Mouse (Mus musculus) brain, embryonic 14.5 days (tissue): ENCODE results near the gene Mthfs. TPM values are rescaled to one million over a fixed set of nuclear protein-coding genes. Genes with fewer than 3 reads are reported as not detected.
"Not testable (repeated sequence)": the region's sequence is repeated elsewhere in the genome, so short reads cannot be mapped to it uniquely, and the experiment has no call there.

Experiments
- DNase-seq: peaks from one replicate; pipeline ENCODE4 v3.0.0-alpha.2; 2011; ENCODE audit warnings: low read depth
- CTCF ChIP-seq: fragments of 200-500 bp; IDR thresholded peaks from 2 replicates; pipeline ENCODE4 v1.5.1; 2012; ENCODE audit warnings: inconsistent platforms, mild to moderate bottlenecking, moderate library complexity, borderline replicate concordance; ENCODE audit not compliant: insufficient read depth, insufficient read length; ENCODE audit errors: extremely low read depth
- POLR2A ChIP-seq: fragments of 200-500 bp; IDR thresholded peaks from 2 replicates; pipeline ENCODE4 v1.6.1; 2012; ENCODE audit warnings: mild to moderate bottlenecking, inconsistent platforms, borderline replicate concordance; ENCODE audit not compliant: poor library complexity, insufficient read depth, insufficient read length, severe bottlenecking; ENCODE audit errors: extremely low read depth
- polyA plus RNA-seq: library from polyadenylated mRNA; depleted of rRNA; stranded (reverse); fragments of >200 nt; gene quantifications from 2 replicates; pipeline ENCODE4 v1.2.3, GENCODE M21; 2012

The Mthfs gene
- polyA plus RNA-seq, 1 experiment = 8.7 TPM

DNA sequence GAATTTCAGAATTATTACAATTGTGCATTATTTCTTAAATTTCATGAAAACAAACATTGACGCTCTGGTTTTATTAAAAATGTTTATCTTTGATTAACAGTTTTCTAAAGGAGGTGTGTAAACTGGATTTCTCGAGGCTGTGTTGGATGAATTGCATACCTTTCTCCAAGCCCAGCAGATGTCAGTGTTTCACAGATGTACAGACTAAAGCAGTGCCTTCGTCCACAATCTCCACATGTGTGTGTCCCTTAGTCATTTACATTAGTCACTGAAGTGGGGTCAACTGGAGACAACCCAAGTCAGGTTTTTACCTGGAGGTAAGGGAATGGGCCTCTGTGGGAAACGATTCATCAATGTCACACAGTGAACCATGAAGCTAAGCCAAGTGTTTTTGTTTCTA is 15.6 kb downstream of the Mthfs start:
- peak; percentile 65 for DNase-seq
- TF ChIP-seq CTCF (peak; percentile 47; the same call in 1 of the 2 replicates), POLR2A (no peak)

DNA sequence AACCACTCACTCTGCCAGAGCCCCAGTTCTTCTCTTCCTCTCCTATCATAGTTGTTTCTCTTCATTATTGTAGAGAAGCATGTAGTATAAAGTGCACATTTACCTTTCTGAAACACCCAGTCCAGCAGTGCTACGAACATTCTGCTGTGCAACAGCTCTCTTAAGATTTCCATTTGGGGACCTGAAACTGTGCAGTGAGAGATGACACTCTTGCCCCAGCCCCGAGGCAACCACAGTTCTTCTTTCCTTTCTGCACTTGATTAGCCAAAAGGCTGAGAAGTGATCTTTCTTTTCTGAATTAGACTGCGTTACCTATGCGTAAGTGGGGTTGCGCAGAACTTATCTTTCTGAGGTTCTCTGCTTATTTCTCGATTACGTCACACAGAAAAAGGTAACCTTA is 17.6 kb downstream of the Mthfs start:
- DNase-seq = no peak
- TF ChIP-seq CTCF = no peak

DNA sequence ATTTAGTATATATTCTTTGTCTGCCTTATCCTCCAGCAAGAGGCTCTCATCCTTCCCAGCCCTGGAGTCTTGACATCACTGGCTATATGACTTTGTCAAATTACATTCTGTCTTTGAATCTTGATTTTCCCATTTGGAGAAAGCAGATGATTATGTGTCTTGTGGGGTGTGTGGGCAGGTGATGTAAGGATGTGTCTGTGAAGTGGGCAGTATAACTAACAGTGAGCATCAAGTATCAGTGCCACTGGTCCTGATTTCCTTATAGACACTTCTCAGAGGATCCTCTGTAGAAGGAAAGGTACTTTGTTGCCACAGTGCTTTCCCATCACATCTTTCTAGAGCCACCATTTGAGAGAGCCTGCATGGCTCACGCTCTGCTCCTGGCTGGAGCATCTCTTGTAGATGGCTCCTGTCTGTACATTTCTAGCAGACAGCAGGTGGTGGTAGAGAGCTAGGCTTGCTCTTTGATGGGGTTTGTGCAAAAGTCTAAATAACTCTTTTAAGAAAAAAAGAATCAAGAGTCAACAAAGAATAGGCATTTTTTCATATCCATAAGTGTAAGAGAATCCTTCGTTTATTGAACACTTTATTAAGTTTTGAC is 20.5 kb downstream of the Mthfs start:
- DNase-seq = not testable (repeated sequence)
- TF ChIP-seq CTCF = peak; percentile 35; the same call in 1 of the 2 replicates

DNA sequence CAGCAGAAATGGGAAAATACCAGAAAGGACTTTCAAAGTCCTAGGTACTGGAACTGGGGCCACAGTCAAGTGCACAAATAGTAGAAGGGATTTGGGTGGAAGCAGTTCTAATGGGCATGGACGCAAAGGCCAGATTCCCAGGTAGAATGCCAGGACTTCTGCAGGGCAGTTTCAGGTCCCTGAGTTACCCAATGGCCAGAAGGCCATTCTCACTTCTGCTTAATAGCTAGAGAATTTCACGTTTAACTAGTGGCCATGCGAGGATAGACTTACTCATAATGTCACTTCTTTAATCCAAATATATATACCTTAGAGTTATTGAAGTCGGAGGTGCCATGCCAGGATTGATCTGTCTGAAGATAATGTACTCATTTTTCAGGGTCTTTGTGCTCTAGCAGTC is 26.7 kb downstream of the Mthfs start:
- not testable (repeated sequence) for DNase-seq

DNA sequence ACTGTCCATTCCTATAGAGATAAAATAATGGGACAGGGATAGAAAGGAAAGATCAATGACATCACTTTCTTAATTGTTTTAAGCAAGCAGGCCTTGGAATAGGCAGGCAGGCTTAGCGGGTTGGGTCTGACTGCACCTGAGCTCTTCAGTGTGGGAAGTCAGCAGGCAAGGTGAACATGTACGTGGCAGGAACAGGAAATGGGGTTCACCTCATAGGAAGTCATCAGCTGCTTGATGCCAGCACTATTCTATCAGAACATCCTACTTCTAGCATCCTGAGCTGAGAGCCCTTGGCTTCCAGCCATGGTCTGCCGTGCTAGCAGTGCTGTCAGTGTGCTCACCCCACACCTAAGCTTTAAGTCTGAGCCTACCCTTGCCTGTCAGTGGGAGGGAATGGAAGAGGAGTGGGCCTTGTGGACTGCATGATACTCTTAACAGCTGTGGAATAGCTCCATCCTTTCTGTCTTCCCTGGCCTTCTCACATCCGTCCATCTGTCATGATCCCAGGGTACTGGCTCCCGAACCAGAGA is 28.6 kb downstream of the Mthfs start:
- not testable (repeated sequence) for DNase-seq

DNA sequence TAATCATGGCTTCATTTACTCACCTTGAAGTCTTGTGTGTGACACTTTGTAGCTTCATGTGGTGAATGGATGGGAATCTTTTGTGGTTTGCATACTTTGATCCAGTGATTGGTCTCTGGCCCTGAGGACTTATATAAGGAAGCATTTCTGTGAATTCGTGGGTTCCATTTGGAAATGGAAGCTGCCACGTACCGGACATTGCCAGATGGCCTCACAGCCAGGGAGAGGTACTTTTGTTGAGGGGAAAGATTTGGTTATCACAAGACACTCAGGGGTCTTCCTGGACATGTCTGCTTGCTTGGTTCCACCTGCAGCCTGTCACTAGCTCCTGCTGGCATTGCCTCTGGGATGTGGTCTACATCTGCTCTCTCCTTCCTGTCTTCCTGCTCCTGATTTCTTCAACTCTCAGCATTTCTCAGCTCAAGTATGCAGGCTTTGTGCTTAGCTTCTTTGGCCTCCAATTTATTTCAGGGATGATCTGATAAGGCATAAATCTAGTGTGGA is 30.1 kb downstream of the Mthfs start:
- not testable (repeated sequence) for DNase-seq

DNA sequence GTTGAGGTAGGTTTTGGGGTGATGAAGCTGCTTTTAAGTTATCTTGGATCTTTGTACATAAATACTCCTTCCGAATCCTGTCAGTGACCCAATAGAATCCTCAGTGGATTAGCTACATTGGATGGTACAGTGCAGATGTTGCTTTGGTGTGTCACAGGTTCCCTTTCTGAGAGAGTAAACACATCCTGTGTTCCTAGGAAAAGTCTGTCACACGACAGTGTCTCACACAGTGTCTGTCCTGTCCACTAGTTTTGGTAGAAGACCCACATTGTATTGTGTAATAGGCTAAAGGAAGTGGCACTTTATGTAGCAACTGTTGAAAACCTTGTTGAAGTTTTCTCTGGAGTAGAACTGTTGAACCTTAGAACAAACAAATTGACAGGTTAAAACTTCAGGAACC is 42.9 kb downstream of the Mthfs start:
- TF ChIP-seq POLR2A = no peak
- no peak for TF ChIP-seq CTCF

DNA sequence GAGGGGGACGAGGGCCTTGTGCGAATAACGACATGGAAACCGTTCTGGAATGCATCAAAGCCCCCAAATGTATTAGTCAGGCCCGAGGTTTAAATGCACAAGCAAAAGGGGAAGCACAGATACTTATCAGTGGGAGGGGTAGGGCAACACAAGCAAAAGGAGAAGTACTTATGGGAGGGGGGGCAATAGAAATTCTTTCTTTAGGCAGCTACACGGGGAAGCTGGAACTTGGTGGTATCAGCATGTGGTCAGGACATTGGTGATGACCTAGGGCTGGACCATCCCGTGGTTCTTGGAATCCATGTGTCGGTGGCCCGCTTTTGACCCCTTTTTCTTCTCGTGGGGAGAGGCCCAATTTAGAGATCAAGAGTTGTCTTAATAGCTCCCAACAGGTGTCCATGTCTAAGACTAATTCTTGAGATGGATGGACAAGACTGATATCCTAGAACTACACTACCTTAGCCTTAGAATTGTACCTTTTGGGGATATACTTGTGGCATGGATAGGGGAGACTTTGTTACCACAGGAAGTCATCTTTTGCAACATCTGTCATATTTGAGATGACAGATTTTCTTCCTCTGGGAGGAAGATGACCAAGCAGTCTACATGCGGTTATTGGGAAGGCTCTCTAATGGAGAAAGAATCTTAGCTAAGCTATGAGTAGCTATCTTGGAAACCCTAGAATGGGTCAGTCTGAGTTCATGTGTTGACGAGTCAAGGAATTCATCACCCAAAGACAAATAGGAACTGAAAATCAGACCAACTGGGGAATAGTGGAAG is 46.3 kb downstream of the Mthfs start:
- TF ChIP-seq CTCF (no peak), POLR2A (no peak)
- DNase-seq = no peak

More for the DNA sequence above, 42.9 kb downstream of the Mthfs start:
- no peak for DNase-seq

DNA sequence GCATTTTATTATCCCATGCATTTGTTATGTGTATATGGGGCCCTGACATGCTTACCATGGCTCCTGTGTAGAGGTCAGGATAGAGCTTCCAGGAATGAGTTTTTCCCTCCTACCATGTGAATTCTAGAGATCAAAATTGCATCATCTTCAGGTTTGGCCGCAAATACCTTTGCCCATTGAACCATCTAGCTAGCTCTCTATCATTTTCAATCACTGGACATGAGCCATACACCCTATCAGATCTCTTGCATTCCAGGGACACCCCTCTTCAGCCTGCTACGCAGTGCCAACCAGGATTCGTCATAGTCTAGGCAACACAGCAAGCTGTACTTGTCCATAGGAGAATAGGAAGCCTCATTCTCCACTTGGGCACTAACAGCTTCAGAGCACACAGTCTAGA is 53.5 kb downstream of the Mthfs start:
- TF ChIP-seq CTCF (no peak), POLR2A (no peak)
- no peak for DNase-seq

DNA sequence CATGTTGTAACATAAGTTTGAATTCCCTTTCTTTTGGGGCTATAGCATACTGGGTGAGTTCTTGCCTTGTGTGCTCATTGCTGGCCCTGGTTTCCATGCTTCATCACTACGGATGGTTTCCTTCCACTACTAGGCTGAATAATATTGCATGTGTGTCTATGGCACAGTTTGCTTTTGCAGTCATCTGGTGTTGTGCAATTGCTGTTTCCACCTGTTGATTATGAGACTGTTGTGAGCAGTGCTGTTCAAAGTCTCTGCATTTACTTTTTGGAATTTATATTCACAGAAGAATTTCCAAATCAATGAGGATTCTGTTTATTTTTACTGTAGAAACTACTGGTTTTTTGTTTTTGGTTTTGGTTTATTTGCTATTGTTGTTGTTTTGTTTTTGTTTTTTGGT is 54.1 kb downstream of the Mthfs start:
- TF ChIP-seq POLR2A (no peak), CTCF (no peak)
- DNase-seq = no peak

DNA sequence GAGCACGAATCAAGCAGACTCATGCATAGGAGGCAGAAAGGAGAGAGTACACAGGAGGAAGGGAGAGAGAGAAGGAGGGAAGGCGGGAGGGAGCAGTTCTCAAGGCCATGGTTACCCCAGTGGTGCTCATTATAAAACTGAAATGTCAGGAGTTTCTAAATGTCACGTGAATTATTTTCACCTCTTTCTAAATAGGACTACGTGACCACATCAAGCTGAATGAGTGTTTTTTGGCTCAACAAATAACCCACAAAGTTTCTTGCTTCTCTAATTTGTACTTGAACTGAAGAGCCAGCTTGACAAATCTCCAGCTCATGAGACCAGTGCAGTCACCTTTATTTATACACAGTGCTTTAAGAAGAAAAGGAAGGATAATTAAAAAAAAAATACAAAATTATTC is 56.6 kb downstream of the Mthfs start:
- no peak for DNase-seq
- TF ChIP-seq CTCF = no peak
- TF ChIP-seq POLR2A = no peak

DNA sequence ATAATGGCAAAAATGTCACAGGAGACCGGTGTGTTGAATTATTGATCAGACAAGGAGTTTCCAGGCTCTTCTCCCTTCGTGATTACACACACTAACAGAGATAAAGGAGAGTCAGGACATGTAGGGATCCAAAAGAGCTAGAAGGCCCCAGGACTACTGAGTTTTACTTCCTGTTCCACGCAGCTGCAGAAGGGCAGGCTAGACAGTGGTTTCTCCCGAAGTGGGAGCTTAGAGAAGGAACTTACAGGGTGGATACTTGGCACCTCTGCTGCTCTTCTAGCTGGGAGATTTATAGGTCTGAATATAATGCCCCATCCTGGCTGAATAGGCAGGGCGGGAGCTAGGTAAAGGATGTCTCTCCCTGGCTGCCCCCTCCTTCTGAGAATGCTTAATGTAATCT is 57.1 kb downstream of the Mthfs start:
- no peak for TF ChIP-seq CTCF
- TF ChIP-seq POLR2A = no peak
- DNase-seq = no peak

DNA sequence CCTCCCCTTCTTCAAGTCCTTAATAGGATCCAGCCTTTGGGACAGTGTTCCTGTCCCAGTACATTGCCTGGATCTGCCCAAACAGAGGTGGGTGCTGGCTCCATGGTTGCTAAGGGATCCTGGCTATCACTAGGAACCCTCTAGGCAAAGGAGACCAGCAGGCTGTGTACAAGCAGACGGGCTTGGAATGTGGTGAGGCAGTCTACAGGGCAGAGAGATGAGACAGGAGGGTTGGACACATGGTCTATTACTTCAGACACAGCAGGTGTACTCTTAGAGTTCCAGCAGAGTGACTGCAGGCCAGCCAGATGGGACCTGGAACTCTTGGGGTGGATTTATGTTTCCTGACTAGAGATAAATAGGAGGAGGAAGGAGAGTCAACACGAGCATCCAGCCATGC is 59.9 kb downstream of the Mthfs start:
- no peak for TF ChIP-seq CTCF
- no peak for TF ChIP-seq POLR2A
- DNase-seq = no peak
